Mouse (Mus musculus) intestine, embryonic 14.5 days (tissue): ENCODE data around the gene Coro1c. TPM values are rescaled to one million over a fixed set of nuclear protein-coding genes. Genes with fewer than 3 reads are reported as not detected.
A peak's percentile ranks its signal among the peaks of the same experiment; 100 is the strongest.

Experiments used
- ATAC-seq: fragments of 200-750 bp; cut with Nextera tagmentation; replicated peaks from 2 replicates; pipeline ENCODE4 v1.8.0; 2017; ENCODE audit warnings: low read depth, moderate number of reproducible peaks, moderate TSS enrichment, moderate library complexity; ENCODE audit not compliant: low FRiP score, low TSS enrichment
- DNase-seq: peaks from one replicate; pipeline ENCODE4 v3.0.0-alpha.2; 2018; ENCODE audit warnings: low spot score
- H3K27ac ChIP-seq: fragments of 300-500 bp; sonication (generic); 2 replicates; pipeline ENCODE4 v1.5.1; 2014; ENCODE audit warnings: low read depth, mild to moderate bottlenecking, control low read depth
- H3K27me3 ChIP-seq: fragments of 300-500 bp; sonication (generic); replicated peaks from 2 replicates; pipeline ENCODE4 v1.6.1; 2014; ENCODE audit warnings: low read length, control low read depth; ENCODE audit not compliant: control insufficient read depth, insufficient read depth
- H3K36me3 ChIP-seq: fragments of 300-500 bp; sonication (generic); 2 replicates; pipeline ENCODE4 v1.6.1; 2014; ENCODE audit warnings: low read length, control low read depth; ENCODE audit not compliant: control insufficient read depth, insufficient read depth
- H3K4me1 ChIP-seq: fragments of 300-500 bp; sonication (generic); replicated peaks from 2 replicates; pipeline ENCODE4 v1.6.1; 2014; ENCODE audit warnings: low read length, control low read depth, mixed read lengths; ENCODE audit not compliant: control insufficient read depth, insufficient read depth
- H3K4me2 ChIP-seq: fragments of 300-500 bp; sonication (generic); 2 replicates; pipeline ENCODE4 v1.6.1; 2014; ENCODE audit warnings: low read length
- H3K4me3 ChIP-seq: fragments of 300-500 bp; sonication (generic); 2 replicates; pipeline ENCODE4 v1.5.1; 2014; ENCODE audit warnings: low read depth, low read length, control low read depth, mixed read lengths
- H3K9ac ChIP-seq: fragments of 300-500 bp; sonication (generic); 2 replicates; pipeline ENCODE4 v1.6.1; 2014; ENCODE audit warnings: mild to moderate bottlenecking, low read length
- H3K9me3 ChIP-seq: fragments of 300-500 bp; sonication (generic); 2 replicates; pipeline ENCODE4 v1.6.1; 2016; ENCODE audit warnings: low read length, control low read depth; ENCODE audit not compliant: control insufficient read depth
- WGBS: fragments of 180-500 bp; shearing (Covaris S2); extraction: QIAGEN DNeasy Blood & Tissue Kit; methylation state at CpG from one replicate; pipeline ENCODE4 v1.1.7; 2014; 5-methylcytosine and 5-hydroxymethylcytosine counted together
- polyA plus RNA-seq: library from polyadenylated mRNA; unstranded; fragments of >200 nt; fragmentation: Nextera tagmentation; extraction: Ambion mirVana; gene quantifications from 2 replicates; pipeline ENCODE4 v1.2.1, GENCODE M21; 2014

Gene Coro1c
- polyA plus RNA-seq, 1 experiment from 2014 or later = 185 TPM

DNA sequence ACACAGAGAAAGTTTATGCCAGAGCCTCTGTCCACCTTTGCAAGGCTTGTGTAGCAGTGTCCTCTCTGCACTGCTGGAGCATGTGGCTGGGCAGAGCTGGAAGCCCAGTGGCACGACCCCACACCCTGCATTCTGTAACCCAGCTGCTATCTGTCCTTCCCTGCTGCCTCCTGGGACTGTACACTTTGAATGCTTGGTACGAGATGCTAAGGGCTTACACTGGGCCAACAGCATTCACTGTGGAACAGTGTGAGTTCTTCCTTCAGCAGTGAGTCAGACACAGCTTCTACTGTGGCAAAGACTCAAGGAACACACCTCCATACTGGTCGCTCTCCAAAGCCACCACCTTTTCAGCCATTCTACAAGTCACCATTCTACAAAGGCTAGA is 25.2 kb downstream of the Coro1c start:
- Histone ChIP-seq H3K9ac (no peak overlapping the region), H3K4me2 (no peak overlapping the region), H3K36me3 (peaks cover 35% of the 10 kb centered on the region), H3K27me3 (no peaks in the 10 kb centered on the region), H3K27ac (peak overlapping the region; percentile 65), H3K9me3 (no peaks in the 10 kb centered on the region), H3K4me3 (no peak overlapping the region), H3K4me1 (peaks cover 44% of the 10 kb centered on the region)
- DNase-seq (no peak), ATAC-seq (no peak)
- 50% methylated on average over 3 of the region's 3 CpGs for WGBS

DNA sequence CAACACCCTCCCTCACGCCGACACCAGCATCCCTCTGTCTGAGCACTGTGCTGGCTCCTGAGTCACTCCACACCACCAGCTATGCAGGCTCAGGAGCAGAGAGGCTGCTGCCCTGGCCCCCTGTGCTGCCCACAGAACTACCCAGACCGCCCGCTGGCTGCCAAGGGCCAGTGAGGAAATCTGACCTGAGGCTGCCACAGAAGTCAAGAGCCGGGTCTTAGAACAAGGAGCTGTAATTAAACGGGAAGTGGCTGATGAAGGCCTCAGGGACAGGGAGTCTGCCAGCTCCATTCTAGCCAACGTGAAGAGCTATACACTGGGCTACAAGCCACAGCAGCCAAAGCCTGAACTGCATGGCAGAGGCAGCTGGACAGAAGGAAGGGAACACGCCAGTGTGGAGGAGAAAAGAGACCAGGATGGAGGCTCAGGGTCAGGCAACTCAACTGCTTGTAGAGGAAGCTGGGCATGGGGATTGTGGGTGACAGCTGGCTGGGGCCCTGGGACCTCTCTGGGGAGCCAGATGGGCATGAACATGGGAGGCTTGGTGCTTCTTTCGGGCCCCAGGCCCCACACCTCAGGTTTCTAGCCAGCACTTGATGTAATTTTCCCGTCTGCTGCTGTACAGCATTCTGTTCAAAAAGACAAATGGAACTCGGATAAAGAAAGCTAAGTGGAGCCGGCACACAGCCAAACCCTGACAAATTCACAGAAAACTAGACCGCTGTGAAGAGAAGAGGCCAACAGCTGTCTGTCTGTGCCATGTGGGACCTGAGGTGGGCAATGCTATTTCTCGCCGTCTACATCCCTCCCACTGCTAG is 25.8 kb downstream of the Coro1c start:
- H3K9me3 ChIP-seq = no peaks in the 10 kb centered on the region
- H3K9ac ChIP-seq = peak overlapping the region; percentile 13; the same call in 1 of the 2 replicates
- H3K4me1 ChIP-seq = peaks cover 48% of the 10 kb centered on the region
- peak overlapping the region; percentile 65 for H3K27ac ChIP-seq
- H3K4me3 ChIP-seq = no peak overlapping the region
- WGBS = 49% methylated on average over 15 of the region's 15 CpGs
- peaks cover 38% of the 10 kb centered on the region for H3K36me3 ChIP-seq
- peak; percentile 70 for DNase-seq
- no peaks in the 10 kb centered on the region for H3K27me3 ChIP-seq
- H3K4me2 ChIP-seq = no peak overlapping the region
- ATAC-seq = no peak

DNA sequence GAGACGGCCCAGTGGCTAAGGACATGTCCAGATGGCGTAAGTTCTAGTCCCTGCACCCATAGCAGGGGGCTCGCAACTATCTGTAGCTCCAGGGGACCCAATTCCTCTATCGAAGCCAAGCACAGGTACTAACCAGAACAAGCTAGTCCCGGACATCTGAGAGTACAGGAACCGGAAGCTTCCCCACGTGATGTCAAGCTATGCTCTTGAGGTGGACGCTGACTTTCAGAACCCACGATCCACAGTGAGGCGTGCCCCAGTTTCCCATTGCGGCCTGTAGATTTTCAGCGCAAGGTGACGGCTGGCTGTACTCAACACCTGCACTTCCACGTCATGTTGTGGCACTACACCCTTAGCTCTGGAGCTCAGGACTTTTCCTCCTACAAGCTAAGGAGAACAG is 27.4 kb downstream of the Coro1c start:
- no peak for ATAC-seq
- 92% methylated on average over 14 of the region's 14 CpGs for WGBS
- Histone ChIP-seq H3K4me2 (no peak overlapping the region), H3K9me3 (no peaks in the 10 kb centered on the region), H3K27ac (no peak overlapping the region), H3K9ac (no peak overlapping the region), H3K27me3 (no peaks in the 10 kb centered on the region), H3K4me1 (peaks cover 50% of the 10 kb centered on the region), H3K36me3 (peaks cover 54% of the 10 kb centered on the region), H3K4me3 (no peak overlapping the region)
- DNase-seq = no peak

DNA sequence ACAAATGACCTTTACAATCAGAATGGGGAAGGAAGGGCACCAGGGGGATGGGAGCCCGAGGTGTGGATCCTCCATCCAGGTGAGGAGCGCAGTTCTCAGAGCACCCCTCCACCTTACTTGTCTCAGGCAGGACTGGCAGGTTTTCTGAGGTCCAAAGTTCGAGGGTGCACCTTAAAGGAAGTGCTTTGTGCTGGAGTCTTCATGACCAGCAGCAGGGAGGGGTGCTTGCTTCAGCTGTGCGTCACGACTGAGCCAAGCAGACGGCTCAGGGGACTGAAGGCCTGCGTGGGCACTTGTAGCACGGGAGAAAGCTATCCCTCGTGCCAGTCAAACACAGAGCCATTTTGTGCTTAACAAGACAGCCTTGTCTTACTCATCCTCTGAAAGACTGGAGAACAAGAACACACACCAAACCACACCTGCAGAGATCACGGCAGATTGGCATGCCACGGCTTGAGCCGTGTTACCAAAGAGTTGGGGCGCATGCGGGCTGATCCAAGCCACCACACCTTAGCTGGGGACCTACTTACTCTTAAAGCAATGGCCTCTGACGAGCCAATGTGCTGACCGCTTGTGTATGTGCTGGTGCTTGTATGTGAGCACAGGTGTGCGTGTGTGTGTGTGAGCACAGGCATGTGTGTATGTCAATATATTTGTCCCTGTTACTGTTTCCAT is 29.5 kb downstream of the Coro1c start:
- H3K27me3 ChIP-seq = no peaks in the 10 kb centered on the region
- H3K9me3 ChIP-seq = no peaks in the 10 kb centered on the region
- no peak overlapping the region for H3K4me3 ChIP-seq
- H3K27ac ChIP-seq = peak overlapping the region; percentile 65
- peak; percentile 85 for ATAC-seq
- no peak overlapping the region for H3K4me2 ChIP-seq
- peaks cover 66% of the 10 kb centered on the region for H3K36me3 ChIP-seq
- WGBS = 82% methylated on average over 17 of the region's 17 CpGs
- no peak for DNase-seq
- peaks cover 50% of the 10 kb centered on the region for H3K4me1 ChIP-seq
- no peak overlapping the region for H3K9ac ChIP-seq

DNA sequence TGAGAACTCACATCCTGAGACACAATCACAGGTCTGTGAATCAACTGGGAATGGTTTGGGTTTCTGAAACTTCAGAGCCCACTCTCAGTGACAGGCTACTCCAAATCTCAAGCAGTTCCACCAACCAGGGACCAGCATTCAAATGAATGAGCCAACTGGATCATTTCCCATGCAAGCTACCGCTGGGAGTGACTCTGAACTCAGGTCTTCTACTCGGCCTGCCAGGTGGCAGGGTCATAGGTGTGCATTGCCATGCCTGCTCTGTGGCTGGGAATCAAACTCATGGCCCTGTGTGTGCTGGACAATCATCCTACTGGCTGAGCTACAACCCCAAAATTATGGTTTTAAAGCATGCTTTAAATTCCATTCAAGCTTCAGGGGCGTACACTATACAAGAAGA is 31.0 kb downstream of the Coro1c start:
- no peaks in the 10 kb centered on the region for H3K27me3 ChIP-seq
- H3K36me3 ChIP-seq = peaks cover 66% of the 10 kb centered on the region
- no peak overlapping the region for H3K9ac ChIP-seq
- 41% methylated on average over 3 of the region's 3 CpGs for WGBS
- H3K27ac ChIP-seq = no peak overlapping the region
- H3K4me3 ChIP-seq = no peak overlapping the region
- no peak overlapping the region for H3K4me2 ChIP-seq
- no peaks in the 10 kb centered on the region for H3K9me3 ChIP-seq
- ATAC-seq (no peak), DNase-seq (no peak)
- peaks cover 46% of the 10 kb centered on the region for H3K4me1 ChIP-seq

DNA sequence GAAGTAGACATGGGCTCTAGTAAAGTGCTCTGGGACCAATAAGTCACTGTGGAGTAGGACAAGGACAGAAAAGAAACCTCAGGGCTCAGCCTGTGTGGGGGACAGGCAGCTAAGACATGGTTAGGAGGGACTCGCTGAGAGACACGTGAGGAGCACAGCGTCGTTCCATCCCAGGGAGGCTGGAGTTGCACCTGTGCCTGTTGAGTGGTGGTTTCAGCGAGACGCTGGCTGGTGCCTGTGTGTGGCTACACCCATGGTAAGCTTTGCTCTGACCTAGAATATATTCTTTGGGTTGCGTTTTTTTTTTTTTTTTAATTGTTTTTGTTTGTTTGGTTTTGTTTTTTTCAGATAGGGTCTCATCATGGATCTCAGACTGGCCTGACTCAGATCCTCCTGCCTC is 32.4 kb downstream of the Coro1c start:
- Histone ChIP-seq H3K9me3 (no peaks in the 10 kb centered on the region), H3K27me3 (no peaks in the 10 kb centered on the region), H3K36me3 (peaks cover 56% of the 10 kb centered on the region), H3K9ac (no peak overlapping the region), H3K4me2 (no peak overlapping the region), H3K27ac (no peak overlapping the region), H3K4me1 (peaks cover 53% of the 10 kb centered on the region), H3K4me3 (no peak overlapping the region)
- DNase-seq = no peak
- 93% methylated on average over 7 of the region's 7 CpGs for WGBS
- no peak for ATAC-seq

DNA sequence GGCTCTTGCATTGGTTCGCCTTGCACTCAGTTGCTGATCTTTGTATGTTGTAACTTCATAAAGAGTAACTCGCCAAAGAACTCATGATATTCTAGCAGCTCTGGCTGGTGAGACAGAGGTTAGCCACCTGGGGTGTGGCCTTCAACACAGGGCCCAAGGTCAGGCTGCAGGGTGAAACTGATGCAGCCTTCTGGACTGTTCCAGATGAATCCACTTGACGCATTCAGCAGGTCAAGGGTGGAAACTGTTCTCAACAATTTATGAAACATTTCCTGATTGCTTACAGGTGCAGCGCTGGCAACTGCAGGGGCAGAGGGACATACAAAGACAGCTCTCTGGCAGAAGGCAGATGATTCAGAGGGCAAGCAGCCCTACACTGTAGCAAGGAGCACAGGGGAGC is 32.9 kb downstream of the Coro1c start:
- H3K27ac ChIP-seq = no peak overlapping the region
- no peaks in the 10 kb centered on the region for H3K9me3 ChIP-seq
- peaks cover 50% of the 10 kb centered on the region for H3K36me3 ChIP-seq
- H3K4me3 ChIP-seq = no peak overlapping the region
- WGBS = 86% methylated on average over 4 of the region's 4 CpGs
- DNase-seq (no peak), ATAC-seq (no peak)
- no peak overlapping the region for H3K4me2 ChIP-seq
- H3K4me1 ChIP-seq = peaks cover 58% of the 10 kb centered on the region
- no peaks in the 10 kb centered on the region for H3K27me3 ChIP-seq
- H3K9ac ChIP-seq = no peak overlapping the region

DNA sequence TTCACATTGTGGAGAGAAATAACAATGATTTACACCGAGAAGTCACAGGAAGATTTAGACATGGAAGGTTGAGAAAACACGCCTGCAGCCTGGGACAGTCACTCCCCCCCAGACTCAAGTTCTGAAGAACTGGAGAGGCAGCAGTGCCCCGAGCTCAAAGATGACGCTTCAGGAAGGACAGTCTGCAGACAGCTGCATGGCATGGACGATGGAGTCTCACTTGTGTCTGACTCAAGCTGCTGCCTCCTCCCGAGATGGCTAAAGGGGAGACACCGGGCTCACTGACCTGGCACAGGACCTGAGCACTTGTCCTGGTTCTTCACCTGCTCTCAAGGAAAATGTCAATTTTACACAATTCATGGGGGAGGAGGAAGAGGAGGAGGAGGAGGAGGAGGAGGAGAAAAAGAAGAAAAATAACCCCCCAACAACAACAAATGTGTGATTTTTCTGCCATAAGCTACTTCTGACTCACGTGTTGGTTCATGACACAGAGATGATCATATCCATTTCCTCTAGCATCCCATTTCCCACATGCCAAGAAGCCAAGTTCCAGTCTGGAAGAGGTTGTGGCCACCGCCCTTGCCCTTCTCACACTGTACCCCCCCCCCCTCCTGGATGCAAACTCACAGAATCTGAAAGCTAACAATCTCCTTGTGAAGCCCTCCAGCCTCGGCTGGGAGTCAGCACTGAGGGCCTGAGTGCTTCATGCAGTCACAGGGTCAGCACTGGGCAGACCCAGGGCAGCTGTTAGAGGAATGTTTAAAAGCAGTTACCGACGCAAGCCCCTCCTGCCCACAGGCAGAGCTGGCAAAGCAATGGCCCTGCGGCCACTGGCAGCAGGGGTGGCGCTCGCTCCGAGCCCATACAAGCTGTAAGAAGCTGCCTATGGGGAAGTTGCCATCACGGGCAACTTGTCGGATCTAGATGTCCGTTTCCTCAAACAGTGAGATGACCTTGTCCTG is 34.2 kb downstream of the Coro1c start:
- Histone ChIP-seq H3K9me3 (no peaks in the 10 kb centered on the region), H3K27me3 (no peaks in the 10 kb centered on the region), H3K36me3 (peaks cover 38% of the 10 kb centered on the region), H3K4me2 (peak overlapping the region; percentile 48), H3K4me3 (0 out of 2 replicates have a peak overlapping the region, but pooled peaks have one; percentile 13), H3K27ac (peak overlapping the region; percentile 94), H3K9ac (peak overlapping the region; percentile 43; the same call in 1 of the 2 replicates), H3K4me1 (peaks cover 70% of the 10 kb centered on the region)
- no peak for ATAC-seq
- DNase-seq = no peak
- WGBS = 52% methylated on average over 19 of the region's 19 CpGs
